Mouse (Mus musculus): ENCODE measurements around the gene Kcng1. TPM values are rescaled to one million over a fixed set of nuclear protein-coding genes. Genes with fewer than 3 reads are reported as not detected.

Kcng1 gene
- polyA plus RNA-seq, 1 experiment from 2014 or later, result 0.50 TPM

GRCm38 (mm10) chr2:168257188-168257587 is 24.3 kb downstream of the Kcng1 start:
- Histone ChIP-seq H3K9ac (replicated peaks; ENCODE audit: low read length) (no peak overlapping the region), H3K4me2 (ENCODE audit: low read depth, low read length) (no peak overlapping the region), H3K4me3 (ENCODE audit: low read depth, low read length) (no peak overlapping the region), H3K9me3 (replicated peaks; ENCODE audit: control insufficient read depth, low read length) (no peaks in the 10 kb centered on the region), H3K27me3 (ENCODE audit: control insufficient read depth, insufficient read depth, low read length) (no peaks in the 10 kb centered on the region), H3K4me1 (ENCODE audit: control insufficient read depth, insufficient read depth, low read length) (no peaks in the 10 kb centered on the region), H3K36me3 (replicated peaks; ENCODE audit: control insufficient read depth, insufficient read depth, low read depth, low read length) (no peaks in the 10 kb centered on the region), H3K27ac (replicated peaks; ENCODE audit: low read depth, low read length) (no peak overlapping the region)
- ATAC-seq (replicated peaks; ENCODE audit: insufficient number of reproducible peaks, low FRiP score, low TSS enrichment, low read depth), result no peak
- 87% methylated on average over 4 of the region's 4 CpGs for WGBS
- DNase-seq (ENCODE audit: low spot score), result no peak

GRCm38 (mm10) chr2:168256506-168256905 is 25.0 kb downstream of the Kcng1 start:
- H3K27me3 ChIP-seq (ENCODE audit: control insufficient read depth, insufficient read depth, low read length), result no peaks in the 10 kb centered on the region
- 87% methylated on average over 3 of the region's 3 CpGs for WGBS
- H3K36me3 ChIP-seq (replicated peaks; ENCODE audit: control insufficient read depth, insufficient read depth, low read depth, low read length), result no peaks in the 10 kb centered on the region
- ATAC-seq (replicated peaks; ENCODE audit: insufficient number of reproducible peaks, low FRiP score, low TSS enrichment, low read depth), result no peak
- no peak overlapping the region for H3K4me3 ChIP-seq (ENCODE audit: low read depth, low read length)
- H3K9me3 ChIP-seq (replicated peaks; ENCODE audit: control insufficient read depth, low read length), result no peaks in the 10 kb centered on the region
- H3K27ac ChIP-seq (replicated peaks; ENCODE audit: low read depth, low read length), result no peak overlapping the region
- H3K4me1 ChIP-seq (ENCODE audit: control insufficient read depth, insufficient read depth, low read length), result no peaks in the 10 kb centered on the region
- H3K9ac ChIP-seq (replicated peaks; ENCODE audit: low read length), result no peak overlapping the region
- H3K4me2 ChIP-seq (ENCODE audit: low read depth, low read length), result no peak overlapping the region
- DNase-seq (ENCODE audit: low spot score), result no peak

GRCm38 (mm10) chr2:168253822-168254221 is 27.7 kb downstream of the Kcng1 start:
- no peak overlapping the region for H3K4me2 ChIP-seq (ENCODE audit: low read depth, low read length)
- no peak overlapping the region for H3K9ac ChIP-seq (replicated peaks; ENCODE audit: low read length)
- 66% methylated on average over 7 of the region's 7 CpGs for WGBS
- no peak overlapping the region for H3K4me3 ChIP-seq (ENCODE audit: low read depth, low read length)
- H3K4me1 ChIP-seq (ENCODE audit: control insufficient read depth, insufficient read depth, low read length), result no peaks in the 10 kb centered on the region
- no peaks in the 10 kb centered on the region for H3K36me3 ChIP-seq (replicated peaks; ENCODE audit: control insufficient read depth, insufficient read depth, low read depth, low read length)
- H3K27me3 ChIP-seq (ENCODE audit: control insufficient read depth, insufficient read depth, low read length), result no peaks in the 10 kb centered on the region
- no peaks in the 10 kb centered on the region for H3K9me3 ChIP-seq (replicated peaks; ENCODE audit: control insufficient read depth, low read length)
- H3K27ac ChIP-seq (replicated peaks; ENCODE audit: low read depth, low read length), result no peak overlapping the region
- DNase-seq (ENCODE audit: low spot score), result no peak
- no peak for ATAC-seq (replicated peaks; ENCODE audit: insufficient number of reproducible peaks, low FRiP score, low TSS enrichment, low read depth)

GRCm38 (mm10) chr2:168252639-168253292 is 28.8 kb downstream of the Kcng1 start:
- Histone ChIP-seq H3K9me3 (replicated peaks; ENCODE audit: control insufficient read depth, low read length) (no peaks in the 10 kb centered on the region), H3K4me1 (ENCODE audit: control insufficient read depth, insufficient read depth, low read length) (no peaks in the 10 kb centered on the region), H3K36me3 (replicated peaks; ENCODE audit: control insufficient read depth, insufficient read depth, low read depth, low read length) (no peaks in the 10 kb centered on the region), H3K27me3 (ENCODE audit: control insufficient read depth, insufficient read depth, low read length) (no peaks in the 10 kb centered on the region), H3K27ac (replicated peaks; ENCODE audit: low read depth, low read length) (no peak overlapping the region), H3K4me2 (ENCODE audit: low read depth, low read length) (peak overlapping the region; percentile 10; the same call in 1 of the 2 replicates), H3K4me3 (ENCODE audit: low read depth, low read length) (no peak overlapping the region), H3K9ac (replicated peaks; ENCODE audit: low read length) (no peak overlapping the region)
- 15% methylated on average over 16 of the region's 16 CpGs for WGBS
- DNase-seq (ENCODE audit: low spot score) (peak; percentile 85), ATAC-seq (replicated peaks; ENCODE audit: insufficient number of reproducible peaks, low FRiP score, low TSS enrichment, low read depth) (peak; percentile 20; the same call in 1 of the 2 replicates)

- Histone ChIP-seq H3K4me2 (ENCODE audit: low read depth, low read length) (no peak overlapping the region), H3K4me3 (ENCODE audit: low read depth, low read length) (no peak overlapping the region), H3K27me3 (ENCODE audit: control insufficient read depth, insufficient read depth, low read length) (no peaks in the 10 kb centered on the region), H3K4me1 (ENCODE audit: control insufficient read depth, insufficient read depth, low read length) (no peaks in the 10 kb centered on the region), H3K9me3 (replicated peaks; ENCODE audit: control insufficient read depth, low read length) (no peaks in the 10 kb centered on the region), H3K9ac (replicated peaks; ENCODE audit: low read length) (no peak overlapping the region), H3K27ac (replicated peaks; ENCODE audit: low read depth, low read length) (no peak overlapping the region), H3K36me3 (replicated peaks; ENCODE audit: control insufficient read depth, insufficient read depth, low read depth, low read length) (no peaks in the 10 kb centered on the region)
- 17% methylated on average over 8 of the region's 8 CpGs for WGBS
- ATAC-seq (replicated peaks; ENCODE audit: insufficient number of reproducible peaks, low FRiP score, low TSS enrichment, low read depth), result peak; percentile 36; the same call in 1 of the 2 replicates
- DNase-seq (ENCODE audit: low spot score), result peak; percentile 91
These were observed 31.3 kb downstream of the Kcng1 start for GRCm38 (mm10) chr2:168250270-168250669.

DNA sequence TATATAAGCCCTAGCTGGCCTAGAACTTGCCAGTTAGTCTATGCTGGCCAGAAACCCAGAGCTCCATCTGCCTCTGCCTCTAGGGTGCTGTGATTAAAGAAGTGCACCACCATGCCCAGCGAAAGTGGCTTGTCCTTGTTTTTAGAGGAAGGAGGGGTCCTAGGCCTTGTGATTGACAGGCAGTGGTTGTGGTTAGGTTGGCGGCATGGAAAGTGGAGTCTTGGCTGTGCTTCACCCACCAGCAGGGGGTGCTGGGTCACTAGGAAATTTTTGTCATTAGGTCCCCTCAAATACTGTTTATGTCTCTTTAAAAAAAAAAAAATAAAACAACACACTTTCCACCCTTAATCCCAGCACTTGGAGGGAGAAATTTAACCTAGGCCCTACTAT is 32.7 kb downstream of the Kcng1 start:
- Histone ChIP-seq H3K9me3 (replicated peaks; ENCODE audit: control insufficient read depth, low read length) (no peaks in the 10 kb centered on the region), H3K36me3 (replicated peaks; ENCODE audit: control insufficient read depth, insufficient read depth, low read depth, low read length) (no peaks in the 10 kb centered on the region), H3K4me3 (ENCODE audit: low read depth, low read length) (no peak overlapping the region), H3K9ac (replicated peaks; ENCODE audit: low read length) (no peak overlapping the region), H3K4me2 (ENCODE audit: low read depth, low read length) (no peak overlapping the region), H3K27me3 (ENCODE audit: control insufficient read depth, insufficient read depth, low read length) (no peaks in the 10 kb centered on the region), H3K4me1 (ENCODE audit: control insufficient read depth, insufficient read depth, low read length) (no peaks in the 10 kb centered on the region), H3K27ac (replicated peaks; ENCODE audit: low read depth, low read length) (no peak overlapping the region)
- 8% methylated on average over 2 of the region's 2 CpGs for WGBS
- peak; percentile 58 for DNase-seq (ENCODE audit: low spot score)
- ATAC-seq (replicated peaks; ENCODE audit: insufficient number of reproducible peaks, low FRiP score, low TSS enrichment, low read depth), result no peak

GRCm38 (mm10) chr2:168248167-168248855 is 33.2 kb downstream of the Kcng1 start:
- WGBS, result 67% methylated on average over 8 of the region's 8 CpGs
- ATAC-seq (replicated peaks; ENCODE audit: insufficient number of reproducible peaks, low FRiP score, low TSS enrichment, low read depth) (no peak), DNase-seq (ENCODE audit: low spot score) (no peak)
- H3K9ac ChIP-seq (replicated peaks; ENCODE audit: low read length), result no peak overlapping the region
- H3K9me3 ChIP-seq (replicated peaks; ENCODE audit: control insufficient read depth, low read length), result no peaks in the 10 kb centered on the region
- H3K36me3 ChIP-seq (replicated peaks; ENCODE audit: control insufficient read depth, insufficient read depth, low read depth, low read length), result no peaks in the 10 kb centered on the region
- no peaks in the 10 kb centered on the region for H3K4me1 ChIP-seq (ENCODE audit: control insufficient read depth, insufficient read depth, low read length)
- no peak overlapping the region for H3K4me2 ChIP-seq (ENCODE audit: low read depth, low read length)
- H3K4me3 ChIP-seq (ENCODE audit: low read depth, low read length), result no peak overlapping the region
- no peak overlapping the region for H3K27ac ChIP-seq (replicated peaks; ENCODE audit: low read depth, low read length)
- no peaks in the 10 kb centered on the region for H3K27me3 ChIP-seq (ENCODE audit: control insufficient read depth, insufficient read depth, low read length)

GRCm38 (mm10) chr2:168245571-168245970 is 36.0 kb downstream of the Kcng1 start:
- 34% methylated on average over 8 of the region's 8 CpGs for WGBS
- H3K27me3 ChIP-seq (ENCODE audit: control insufficient read depth, insufficient read depth, low read length), result no peaks in the 10 kb centered on the region
- DNase-seq (ENCODE audit: low spot score) (no peak), ATAC-seq (replicated peaks; ENCODE audit: insufficient number of reproducible peaks, low FRiP score, low TSS enrichment, low read depth) (no peak)
- no peak overlapping the region for H3K4me3 ChIP-seq (ENCODE audit: low read depth, low read length)
- H3K9ac ChIP-seq (replicated peaks; ENCODE audit: low read length), result no peak overlapping the region
- no peaks in the 10 kb centered on the region for H3K4me1 ChIP-seq (ENCODE audit: control insufficient read depth, insufficient read depth, low read length)
- H3K36me3 ChIP-seq (replicated peaks; ENCODE audit: control insufficient read depth, insufficient read depth, low read depth, low read length), result no peaks in the 10 kb centered on the region
- no peak overlapping the region for H3K27ac ChIP-seq (replicated peaks; ENCODE audit: low read depth, low read length)
- no peaks in the 10 kb centered on the region for H3K9me3 ChIP-seq (replicated peaks; ENCODE audit: control insufficient read depth, low read length)
- no peak overlapping the region for H3K4me2 ChIP-seq (ENCODE audit: low read depth, low read length)
